Mouse (Mus musculus): ENCODE data around the gene Ctss.

DNA sequence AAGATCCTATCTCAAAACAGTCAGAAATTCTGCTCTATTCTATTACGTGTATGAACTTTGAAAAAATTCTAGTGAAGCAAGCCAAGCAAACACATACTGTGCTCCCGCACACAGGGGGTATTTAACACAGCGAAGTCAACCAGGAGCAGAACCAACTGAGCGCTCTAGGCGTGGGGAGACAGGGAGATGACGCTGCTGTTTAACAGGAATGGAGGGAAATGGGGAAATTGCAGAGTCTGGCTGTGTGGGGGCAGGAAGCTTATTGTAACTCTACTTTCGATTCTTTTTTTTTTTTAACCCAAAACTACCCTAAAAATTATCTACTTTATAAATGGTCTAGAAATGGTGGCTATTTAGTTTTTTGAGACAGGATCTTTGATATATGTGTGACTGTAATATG lies 7.7 kb upstream of the Ctss start:
- TF ChIP-seq CTCF (IDR thresholded peaks at IDR 0.05; ENCODE audit: insufficient read depth, low read length) (no peak), POLR2A (IDR thresholded peaks at IDR 0.05; ENCODE audit: borderline replicate concordance, extremely low read depth, low read depth, low read length) (no peak)

Measured in lung, adult 2 months (tissue).